Mouse (Mus musculus) megakaryocyte, embryonic 14.5 days (primary cell): ENCODE measurements at regions not wholly inside any gene's neighbourhood (a gene's known extent, or its start where the extent isn't known, plus 50 kb on each side); places are given as distances from the start of the nearest gene placed in this dataset.

ENCODE experiments used
- FLI1 ChIP-seq: IDR thresholded peaks from 2 replicates; pipeline ENCODE4 v1.6.1; 2012; ENCODE audit warnings: low read length, inconsistent platforms, mixed read lengths
- GATA1 ChIP-seq: IDR thresholded peaks from 3 replicates; pipeline ENCODE4 v1.6.1; 2012; ENCODE audit warnings: mixed read lengths, low read length, inconsistent platforms, borderline replicate concordance

DNA sequence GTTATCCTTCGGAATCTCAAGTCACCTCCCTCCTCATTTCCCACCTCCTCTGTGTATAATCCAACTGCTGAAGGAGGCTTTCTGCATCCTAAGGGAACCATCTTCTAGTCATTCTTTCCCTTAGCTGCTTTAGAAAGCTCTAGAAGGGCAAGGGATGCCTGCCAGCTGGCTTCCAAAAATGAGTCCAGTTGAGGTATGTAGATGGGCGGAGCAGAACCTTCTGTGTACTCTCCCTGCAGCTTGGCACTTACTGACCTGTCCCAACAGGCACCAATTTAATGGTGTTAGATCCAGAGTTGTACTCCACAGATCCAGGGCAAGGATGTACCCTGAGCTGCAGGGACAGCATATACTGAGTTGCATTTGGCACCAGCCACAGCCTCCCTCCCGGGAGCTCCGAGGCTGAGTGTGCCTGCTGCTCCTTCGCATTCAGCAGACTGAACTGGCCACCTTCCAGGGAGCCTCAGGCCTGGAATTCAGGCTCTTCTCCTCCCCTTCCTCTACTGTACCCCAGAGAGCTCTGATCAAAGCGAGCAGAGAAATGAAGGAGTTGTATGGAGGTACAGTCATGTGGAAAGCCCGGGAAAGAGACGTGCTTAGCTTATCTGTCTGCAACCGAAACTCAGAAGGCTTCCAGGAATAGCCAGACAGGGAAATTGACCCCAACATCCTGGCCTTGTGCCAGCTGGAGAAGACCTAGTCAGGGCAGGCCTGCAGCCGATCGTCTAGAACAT lies 177.4 kb upstream of the Ncam1 start:
- no peak for TF ChIP-seq GATA1
- TF ChIP-seq FLI1: no peak
